Mouse (Mus musculus): Measurements from ENCODE around the gene Ampd3. TPM values are rescaled to one million over a fixed set of nuclear protein-coding genes. Genes with fewer than 3 reads are reported as not detected.

Ampd3 gene
- polyA plus RNA-seq, 1 experiment from 2014 or later: 8.5 TPM

DNA sequence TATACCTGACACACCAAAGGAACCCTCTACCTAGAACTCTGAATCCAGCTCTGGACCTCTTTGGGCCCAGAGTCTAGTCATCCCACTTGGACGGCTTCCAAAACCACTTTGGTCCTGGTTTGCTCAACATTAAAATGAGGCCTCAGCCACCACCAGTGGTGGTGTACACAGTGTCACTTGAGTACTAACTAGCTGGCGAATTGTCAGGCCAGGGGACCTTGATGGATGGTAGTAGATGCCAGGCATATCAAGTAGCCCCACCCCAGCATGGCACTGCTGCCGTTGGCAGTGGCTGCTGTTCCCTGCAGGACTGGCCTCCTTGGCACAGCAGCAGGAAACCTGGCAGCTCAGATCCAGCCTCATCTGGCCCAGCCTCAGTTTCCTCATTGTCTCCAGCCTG is 36.3 kb downstream of the Ampd3 start:
- H3K27me3 ChIP-seq (replicated peaks; ENCODE audit: control insufficient read depth, insufficient read depth, low read length): no peaks in the 10 kb centered on the region
- no peak for ATAC-seq
- H3K4me3 ChIP-seq (replicated peaks; ENCODE audit: low read length): no peak overlapping the region
- no peaks in the 10 kb centered on the region for H3K36me3 ChIP-seq (ENCODE audit: control insufficient read depth, insufficient read depth)
- H3K27ac ChIP-seq (ENCODE audit: low read length): no peak overlapping the region
- H3K9me3 ChIP-seq (ENCODE audit: control insufficient read depth, low read length): no peaks in the 10 kb centered on the region
- 0 out of 2 replicates have a peak, but pooled peaks cover 4% of the 10 kb centered on the region for H3K4me1 ChIP-seq (replicated peaks; ENCODE audit: control insufficient read depth, insufficient read depth, low read length)
- no peak overlapping the region for H3K9ac ChIP-seq (replicated peaks; ENCODE audit: low read depth, low read length)
- no peak overlapping the region for H3K4me2 ChIP-seq (ENCODE audit: low read length)
- 51% methylated on average over 3 of the region's 3 CpGs for WGBS

DNA sequence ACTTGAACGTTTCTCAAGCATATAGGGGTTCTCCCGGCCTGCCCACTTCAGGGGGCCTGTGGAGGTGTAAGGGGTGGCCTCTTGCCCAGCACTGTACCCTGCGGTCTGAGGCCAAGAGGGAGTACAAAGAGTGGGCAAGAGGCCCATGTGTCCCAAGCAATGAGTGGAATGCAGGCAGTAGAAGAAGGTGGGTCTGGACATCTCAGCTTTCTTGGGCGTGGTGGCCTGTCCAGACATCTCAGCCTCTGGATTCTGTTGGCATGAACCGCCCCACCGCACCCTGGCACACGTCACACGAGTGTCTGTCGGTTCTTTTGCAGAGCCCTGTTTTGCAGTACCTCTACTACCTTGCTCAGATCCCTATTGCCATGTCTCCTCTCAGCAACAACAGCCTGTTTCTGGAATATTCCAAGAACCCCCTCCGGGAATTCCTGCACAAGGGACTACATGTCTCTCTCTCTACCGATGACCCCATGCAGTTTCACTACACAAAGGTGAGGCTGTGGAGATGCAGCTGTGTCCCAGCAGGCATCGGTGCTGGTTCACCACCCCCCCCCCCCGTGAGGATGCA is 39.5 kb downstream of the Ampd3 start:
- Histone ChIP-seq H3K27me3 (replicated peaks; ENCODE audit: control insufficient read depth, insufficient read depth, low read length) (no peaks in the 10 kb centered on the region), H3K9me3 (ENCODE audit: control insufficient read depth, low read length) (no peaks in the 10 kb centered on the region), H3K36me3 (ENCODE audit: control insufficient read depth, insufficient read depth) (no peaks in the 10 kb centered on the region), H3K4me1 (replicated peaks; ENCODE audit: control insufficient read depth, insufficient read depth, low read length) (0 out of 2 replicates have a peak, but pooled peaks cover 4% of the 10 kb centered on the region), H3K9ac (replicated peaks; ENCODE audit: low read depth, low read length) (no peak overlapping the region), H3K27ac (ENCODE audit: low read length) (no peak overlapping the region), H3K4me3 (replicated peaks; ENCODE audit: low read length) (no peak overlapping the region), H3K4me2 (ENCODE audit: low read length) (no peak overlapping the region)
- 93% methylated on average over 13 of the region's 13 CpGs for WGBS
- no peak for ATAC-seq

DNA sequence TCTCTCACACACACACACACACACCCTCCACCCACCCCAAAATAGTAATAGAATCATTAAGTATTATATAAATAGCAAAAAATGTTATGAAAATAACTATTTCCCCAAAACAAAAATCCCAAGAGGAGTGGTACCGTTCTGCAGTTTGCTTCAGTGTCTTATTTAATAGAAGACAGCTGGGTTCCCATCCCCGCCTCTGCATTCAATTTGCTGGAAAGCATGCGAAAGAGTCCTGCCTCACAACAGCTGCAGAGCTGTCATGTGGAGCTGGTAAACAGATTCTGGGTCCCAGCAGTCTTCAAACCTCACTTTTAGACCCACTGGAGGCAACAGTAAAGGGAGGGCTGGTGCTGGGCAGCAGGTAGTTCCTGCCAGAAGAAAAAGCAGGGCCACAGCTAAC is 41.0 kb downstream of the Ampd3 start:
- H3K9me3 ChIP-seq (ENCODE audit: control insufficient read depth, low read length): no peaks in the 10 kb centered on the region
- H3K4me3 ChIP-seq (replicated peaks; ENCODE audit: low read length): no peak overlapping the region
- 48% methylated on average over 3 of the region's 3 CpGs for WGBS
- no peak overlapping the region for H3K4me2 ChIP-seq (ENCODE audit: low read length)
- H3K36me3 ChIP-seq (ENCODE audit: control insufficient read depth, insufficient read depth): no peaks in the 10 kb centered on the region
- no peak for ATAC-seq
- no peaks in the 10 kb centered on the region for H3K27me3 ChIP-seq (replicated peaks; ENCODE audit: control insufficient read depth, insufficient read depth, low read length)
- no peak overlapping the region for H3K9ac ChIP-seq (replicated peaks; ENCODE audit: low read depth, low read length)
- H3K4me1 ChIP-seq (replicated peaks; ENCODE audit: control insufficient read depth, insufficient read depth, low read length): 0 out of 2 replicates have a peak, but pooled peaks cover 4% of the 10 kb centered on the region
- H3K27ac ChIP-seq (ENCODE audit: low read length): no peak overlapping the region

DNA sequence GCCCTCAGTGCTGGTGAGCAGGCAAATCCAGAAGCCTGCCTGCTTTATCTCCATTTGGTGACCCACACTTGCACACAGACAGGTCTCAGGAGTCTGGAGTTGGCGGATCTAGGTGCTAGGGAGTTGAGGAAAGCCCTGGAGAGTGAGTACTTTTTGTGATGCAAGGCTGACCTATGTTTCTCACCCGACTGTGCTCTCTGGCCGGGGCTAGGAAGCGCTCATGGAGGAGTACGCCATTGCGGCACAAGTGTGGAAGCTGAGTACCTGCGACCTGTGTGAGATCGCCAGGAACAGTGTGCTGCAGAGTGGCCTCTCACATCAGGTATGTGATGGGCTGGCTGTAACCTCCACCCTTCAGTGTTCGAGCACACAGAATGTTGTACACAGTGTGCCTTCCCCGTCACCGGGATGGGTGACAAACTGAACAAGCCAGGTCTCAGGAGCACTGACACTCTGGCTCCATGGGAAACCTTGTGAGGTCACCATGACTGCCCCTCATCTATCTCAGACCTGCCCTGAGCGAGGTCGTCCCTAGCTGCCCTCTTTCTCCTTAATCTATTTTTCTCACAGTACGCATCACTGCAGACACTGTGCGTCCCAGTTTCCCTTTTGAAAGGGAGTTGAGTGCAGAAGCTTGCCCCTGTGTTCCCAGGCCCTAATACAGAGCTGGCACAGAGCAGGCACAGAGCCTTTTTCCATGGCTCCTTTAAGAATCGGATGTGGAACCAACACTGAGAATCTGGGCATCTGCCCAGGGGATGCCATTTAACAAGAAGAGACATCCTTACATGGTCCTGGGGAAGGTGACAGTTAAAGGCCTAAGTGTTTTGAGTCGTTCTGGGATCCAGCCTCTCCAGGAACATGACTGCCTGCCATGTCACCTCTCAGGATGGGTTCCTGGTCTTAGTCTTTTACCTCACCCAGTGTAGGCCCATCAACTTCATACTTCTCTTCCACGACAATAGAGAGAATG is 41.9 kb downstream of the Ampd3 start:
- H3K4me3 ChIP-seq (replicated peaks; ENCODE audit: low read length): no peak overlapping the region
- 84% methylated on average over 18 of the region's 18 CpGs for WGBS
- H3K9me3 ChIP-seq (ENCODE audit: control insufficient read depth, low read length): no peaks in the 10 kb centered on the region
- no peaks in the 10 kb centered on the region for H3K36me3 ChIP-seq (ENCODE audit: control insufficient read depth, insufficient read depth)
- no peaks in the 10 kb centered on the region for H3K27me3 ChIP-seq (replicated peaks; ENCODE audit: control insufficient read depth, insufficient read depth, low read length)
- H3K4me1 ChIP-seq (replicated peaks; ENCODE audit: control insufficient read depth, insufficient read depth, low read length): no peaks in the 10 kb centered on the region
- no peak overlapping the region for H3K9ac ChIP-seq (replicated peaks; ENCODE audit: low read depth, low read length)
- no peak overlapping the region for H3K4me2 ChIP-seq (ENCODE audit: low read length)
- no peak overlapping the region for H3K27ac ChIP-seq (ENCODE audit: low read length)
- ATAC-seq: no peak

DNA sequence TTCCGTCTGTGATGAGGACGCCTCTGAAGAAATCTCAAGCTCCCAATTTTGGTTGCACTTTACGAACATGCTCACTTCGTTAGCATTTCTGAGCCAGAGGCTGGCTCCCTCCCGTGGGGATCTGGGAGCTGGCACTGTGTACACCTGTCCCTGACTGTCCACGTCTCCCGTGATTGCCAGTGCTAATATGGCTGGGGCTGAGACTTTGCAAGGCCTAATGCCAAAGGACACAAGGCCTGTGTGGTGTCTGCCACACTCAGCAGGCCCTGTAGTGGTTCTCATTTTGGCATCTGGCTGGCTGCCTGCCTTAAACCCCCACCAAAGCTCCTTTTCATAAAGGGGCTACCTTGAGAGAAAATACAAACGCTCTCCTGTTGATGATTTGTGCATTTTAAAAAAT is 43.0 kb downstream of the Ampd3 start:
- H3K9ac ChIP-seq (replicated peaks; ENCODE audit: low read depth, low read length): no peak overlapping the region
- H3K4me3 ChIP-seq (replicated peaks; ENCODE audit: low read length): no peak overlapping the region
- H3K9me3 ChIP-seq (ENCODE audit: control insufficient read depth, low read length): no peaks in the 10 kb centered on the region
- H3K27ac ChIP-seq (ENCODE audit: low read length): no peak overlapping the region
- no peak overlapping the region for H3K4me2 ChIP-seq (ENCODE audit: low read length)
- no peaks in the 10 kb centered on the region for H3K27me3 ChIP-seq (replicated peaks; ENCODE audit: control insufficient read depth, insufficient read depth, low read length)
- H3K4me1 ChIP-seq (replicated peaks; ENCODE audit: control insufficient read depth, insufficient read depth, low read length): no peaks in the 10 kb centered on the region
- WGBS: 75% methylated on average over 8 of the region's 8 CpGs
- ATAC-seq: no peak
- H3K36me3 ChIP-seq (ENCODE audit: control insufficient read depth, insufficient read depth): no peaks in the 10 kb centered on the region

DNA sequence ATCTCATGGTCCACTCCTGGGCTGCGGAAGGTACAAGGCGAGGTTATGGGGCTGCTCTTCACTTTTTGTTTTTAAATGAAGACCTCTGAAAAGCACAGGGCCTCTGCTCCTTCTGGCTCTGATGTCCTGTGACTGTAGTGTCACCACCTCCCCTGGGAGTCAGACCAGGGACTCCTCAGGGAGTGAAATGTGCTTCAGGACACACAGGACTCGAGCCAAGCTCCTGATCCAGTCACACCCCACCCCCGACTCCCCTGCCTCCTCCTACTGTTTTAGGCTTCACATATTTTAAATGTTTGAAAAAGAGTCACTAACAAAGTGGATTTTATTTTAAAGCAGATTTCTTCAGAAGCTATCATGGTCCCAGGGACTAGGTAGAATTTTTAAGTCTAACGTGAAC is 43.5 kb downstream of the Ampd3 start:
- no peaks in the 10 kb centered on the region for H3K9me3 ChIP-seq (ENCODE audit: control insufficient read depth, low read length)
- no peaks in the 10 kb centered on the region for H3K36me3 ChIP-seq (ENCODE audit: control insufficient read depth, insufficient read depth)
- no peak overlapping the region for H3K4me3 ChIP-seq (replicated peaks; ENCODE audit: low read length)
- ATAC-seq: no peak
- no peaks in the 10 kb centered on the region for H3K4me1 ChIP-seq (replicated peaks; ENCODE audit: control insufficient read depth, insufficient read depth, low read length)
- no peaks in the 10 kb centered on the region for H3K27me3 ChIP-seq (replicated peaks; ENCODE audit: control insufficient read depth, insufficient read depth, low read length)
- H3K4me2 ChIP-seq (ENCODE audit: low read length): no peak overlapping the region
- H3K9ac ChIP-seq (replicated peaks; ENCODE audit: low read depth, low read length): no peak overlapping the region
- 89% methylated on average over 5 of the region's 5 CpGs for WGBS
- H3K27ac ChIP-seq (ENCODE audit: low read length): no peak overlapping the region

DNA sequence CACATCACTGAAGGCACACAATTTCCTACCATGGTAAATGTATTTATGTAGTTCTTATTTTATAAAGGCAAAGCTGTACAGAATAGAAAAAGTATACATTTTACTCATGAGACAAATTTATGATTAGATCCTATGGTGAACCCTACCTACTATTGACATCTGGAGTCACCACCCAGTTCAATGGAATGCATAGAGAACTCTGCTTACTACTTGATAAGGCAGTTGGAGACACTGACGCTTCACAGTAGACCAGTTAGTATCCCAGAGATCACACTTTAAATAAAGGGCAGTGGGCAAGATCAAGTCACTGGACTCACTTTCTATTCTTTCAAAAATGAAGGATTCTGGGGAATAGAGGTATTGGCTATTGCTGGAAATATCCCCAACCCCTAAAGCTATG is 46.0 kb downstream of the Ampd3 start:
- no peaks in the 10 kb centered on the region for H3K4me1 ChIP-seq (replicated peaks; ENCODE audit: control insufficient read depth, insufficient read depth, low read length)
- no peaks in the 10 kb centered on the region for H3K9me3 ChIP-seq (ENCODE audit: control insufficient read depth, low read length)
- H3K4me3 ChIP-seq (replicated peaks; ENCODE audit: low read length): no peak overlapping the region
- H3K27me3 ChIP-seq (replicated peaks; ENCODE audit: control insufficient read depth, insufficient read depth, low read length): no peaks in the 10 kb centered on the region
- no peak for ATAC-seq
- H3K4me2 ChIP-seq (ENCODE audit: low read length): no peak overlapping the region
- no peaks in the 10 kb centered on the region for H3K36me3 ChIP-seq (ENCODE audit: control insufficient read depth, insufficient read depth)
- 94% methylated on average over 1 of the region's 1 CpGs for WGBS
- H3K9ac ChIP-seq (replicated peaks; ENCODE audit: low read depth, low read length): no peak overlapping the region
- H3K27ac ChIP-seq (ENCODE audit: low read length): no peak overlapping the region

DNA sequence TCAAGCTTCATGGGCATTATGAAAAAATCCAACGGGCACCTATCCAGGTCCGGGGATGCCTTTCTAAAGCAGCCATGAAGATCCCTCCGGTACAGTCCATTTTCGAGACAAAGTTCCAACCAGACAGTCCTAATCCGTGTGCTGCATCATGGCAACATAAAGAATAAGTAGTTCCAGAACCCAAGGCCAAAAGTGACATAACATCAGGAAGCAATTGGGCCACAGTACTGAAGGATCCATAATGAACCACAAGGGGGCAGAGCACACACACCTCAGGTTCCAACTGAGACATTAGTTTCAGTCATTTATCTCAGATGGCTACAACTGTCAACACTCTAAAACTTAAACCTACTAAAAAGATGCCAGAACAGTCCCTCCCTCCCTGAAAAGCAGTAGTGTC is 48.0 kb downstream of the Ampd3 start:
- Histone ChIP-seq H3K27ac (ENCODE audit: low read length) (no peak overlapping the region), H3K9ac (replicated peaks; ENCODE audit: low read depth, low read length) (no peak overlapping the region), H3K27me3 (replicated peaks; ENCODE audit: control insufficient read depth, insufficient read depth, low read length) (no peaks in the 10 kb centered on the region), H3K4me3 (replicated peaks; ENCODE audit: low read length) (no peak overlapping the region), H3K4me1 (replicated peaks; ENCODE audit: control insufficient read depth, insufficient read depth, low read length) (no peaks in the 10 kb centered on the region), H3K36me3 (ENCODE audit: control insufficient read depth, insufficient read depth) (no peaks in the 10 kb centered on the region), H3K9me3 (ENCODE audit: control insufficient read depth, low read length) (no peaks in the 10 kb centered on the region), H3K4me2 (ENCODE audit: low read length) (no peak overlapping the region)
- 70% methylated on average over 5 of the region's 5 CpGs for WGBS
- 0 out of 2 replicates have a peak, but pooled peaks have one; percentile 43 for ATAC-seq

DNA sequence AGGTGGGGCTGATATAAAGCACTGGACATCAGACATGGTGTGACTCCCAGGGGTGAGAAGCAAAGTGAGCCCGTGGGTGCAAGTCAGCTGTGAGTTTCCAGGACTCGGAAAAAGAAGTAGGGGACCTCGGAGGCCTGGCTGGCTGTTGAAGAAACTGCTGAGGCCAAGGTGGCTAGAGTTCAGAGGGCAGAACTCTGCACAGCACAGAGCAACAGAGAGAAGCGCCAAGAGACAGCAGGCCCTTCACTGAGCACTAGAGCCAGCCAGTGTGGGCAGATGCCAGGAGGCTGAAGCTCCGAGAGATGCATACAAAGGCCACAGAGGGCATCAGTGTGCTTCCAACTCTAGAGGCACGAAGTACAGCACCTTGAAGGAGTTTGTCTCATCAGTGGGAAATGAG is 50.2 kb downstream of the Ampd3 start:
- Histone ChIP-seq H3K4me2 (ENCODE audit: low read length) (no peak overlapping the region), H3K27me3 (replicated peaks; ENCODE audit: control insufficient read depth, insufficient read depth, low read length) (no peaks in the 10 kb centered on the region), H3K9ac (replicated peaks; ENCODE audit: low read depth, low read length) (no peak overlapping the region), H3K36me3 (ENCODE audit: control insufficient read depth, insufficient read depth) (no peaks in the 10 kb centered on the region), H3K4me1 (replicated peaks; ENCODE audit: control insufficient read depth, insufficient read depth, low read length) (peaks cover 3% of the 10 kb centered on the region; the same call in 1 of the 2 replicates), H3K4me3 (replicated peaks; ENCODE audit: low read length) (no peak overlapping the region), H3K27ac (ENCODE audit: low read length) (no peak overlapping the region), H3K9me3 (ENCODE audit: control insufficient read depth, low read length) (no peaks in the 10 kb centered on the region)
- ATAC-seq: no peak
- WGBS: 82% methylated on average over 6 of the region's 6 CpGs
